Mouse (Mus musculus) CD4-positive, CD25-positive, alpha-beta regulatory T cell, adult 4 months (primary cell): ENCODE measurements around the gene Dab2. TPM values are rescaled to one million over a fixed set of nuclear protein-coding genes. Genes with fewer than 3 reads are reported as not detected.

Experiments
- ATAC-seq: one replicate; pipeline ENCODE4 v1.8.0; 2017
- polyA plus RNA-seq, 2 experiments: library from polyadenylated mRNA; unstranded; fragments of 100-300 nt; shearing (Covaris generic); gene quantifications; one replicate each; pipeline ENCODE4 v1.2.1; 2017

The Dab2 gene
- polyA plus RNA-seq, 2 experiments from 2014 or later: not detected

DNA sequence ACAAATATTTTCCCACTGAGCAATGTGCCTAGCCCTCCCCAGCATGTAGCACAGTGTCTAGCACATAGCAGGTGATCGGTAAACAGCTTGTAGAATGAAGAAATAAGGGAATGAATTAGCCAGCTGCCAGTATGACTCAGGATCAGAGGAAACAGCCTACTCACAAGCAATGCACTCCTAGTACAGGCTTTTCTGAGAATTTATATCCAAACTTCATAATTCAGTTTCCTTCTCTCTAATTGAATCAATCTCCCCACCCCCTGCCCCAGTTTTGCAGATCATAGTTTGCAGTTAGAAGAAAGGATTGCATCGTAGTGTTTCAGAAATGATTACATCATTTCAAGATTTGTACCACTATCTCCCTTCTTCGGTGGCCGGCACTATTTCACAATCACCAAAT lies 26.4 kb downstream of the Dab2 start:
- ATAC-seq: no peak

DNA sequence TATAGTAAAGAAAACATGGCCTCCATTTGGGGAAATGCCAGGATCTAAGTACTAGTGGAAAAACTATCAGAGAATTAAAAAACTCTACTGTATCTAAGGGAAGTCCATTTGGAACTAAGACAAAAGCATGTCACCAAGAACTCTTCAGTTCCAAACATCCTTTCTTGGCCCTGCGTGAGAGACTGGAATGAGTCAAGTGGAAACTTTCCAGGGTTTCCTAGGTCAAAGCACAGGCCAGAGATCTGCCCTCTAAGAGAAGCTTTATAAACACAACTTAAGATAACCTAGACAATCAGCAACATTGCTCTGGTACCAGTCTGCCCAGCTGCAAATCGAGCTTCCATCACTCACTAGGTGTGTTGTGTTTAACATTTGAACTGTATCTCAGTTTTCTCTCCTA lies 31.8 kb downstream of the Dab2 start:
- no peak for ATAC-seq

DNA sequence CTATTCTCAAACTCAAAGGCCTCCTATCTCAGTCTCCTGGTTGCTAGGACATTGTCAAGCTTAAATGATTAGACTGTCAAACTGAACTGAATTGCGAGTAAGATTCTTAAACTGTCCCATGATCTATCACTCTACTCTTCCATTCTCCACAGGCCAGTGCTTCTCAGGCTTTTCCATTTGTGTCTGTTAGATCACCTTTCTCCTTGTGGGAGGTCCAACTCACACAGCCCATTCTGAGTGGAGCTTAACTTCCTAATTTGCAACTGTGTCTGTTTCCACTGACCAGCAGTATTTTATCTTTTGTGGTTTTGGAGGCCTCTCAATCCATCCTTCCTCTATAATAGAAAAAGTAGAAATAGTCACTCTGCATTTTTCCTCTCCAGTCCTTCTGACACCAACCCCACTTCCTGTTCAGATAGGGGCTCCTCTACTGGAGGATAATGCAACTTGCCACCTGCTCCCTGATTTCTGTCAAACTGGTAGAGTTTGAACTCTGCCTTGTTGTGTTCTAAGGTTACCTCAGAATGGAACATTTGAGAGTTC lies 35.1 kb downstream of the Dab2 start:
- ATAC-seq: no peak

DNA sequence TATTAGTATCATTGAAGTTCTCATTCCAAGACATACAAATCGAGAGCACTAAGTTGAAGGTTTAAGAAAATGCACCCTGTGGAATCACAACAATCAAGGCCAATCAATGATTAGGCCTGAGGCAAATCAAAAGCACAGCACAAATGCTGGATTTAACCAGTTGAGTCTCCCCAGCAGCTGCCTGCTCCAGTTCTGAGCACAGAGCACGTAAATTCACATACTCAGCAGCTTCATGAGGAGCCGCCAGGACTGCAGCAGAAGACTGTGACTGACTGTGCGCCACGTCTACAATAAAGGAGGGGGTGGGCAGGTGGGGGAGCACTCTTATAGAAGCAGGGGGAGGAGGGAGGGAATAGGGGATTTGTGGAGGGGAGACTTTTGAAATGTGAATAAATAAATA lies 40.2 kb downstream of the Dab2 start:
- no peak for ATAC-seq

DNA sequence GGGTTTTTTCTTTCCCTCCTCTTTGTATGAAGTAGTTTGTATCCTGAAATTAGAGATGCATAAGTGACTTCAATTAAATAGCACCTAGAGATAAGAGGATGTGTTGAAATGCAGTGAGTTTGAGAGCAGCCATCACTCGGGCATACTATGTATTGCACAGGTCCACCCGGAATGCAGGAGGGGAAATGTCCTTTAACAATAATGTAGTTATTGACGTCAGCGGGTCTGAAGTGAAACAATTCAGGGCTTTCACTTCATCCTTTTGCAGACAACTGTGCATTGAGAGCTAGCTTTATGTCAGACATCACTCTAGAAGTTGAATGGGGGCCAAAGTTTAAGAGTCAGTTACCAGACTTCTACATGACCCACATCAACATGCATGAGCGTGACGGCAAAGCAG lies 40.8 kb downstream of the Dab2 start:
- ATAC-seq: no peak

DNA sequence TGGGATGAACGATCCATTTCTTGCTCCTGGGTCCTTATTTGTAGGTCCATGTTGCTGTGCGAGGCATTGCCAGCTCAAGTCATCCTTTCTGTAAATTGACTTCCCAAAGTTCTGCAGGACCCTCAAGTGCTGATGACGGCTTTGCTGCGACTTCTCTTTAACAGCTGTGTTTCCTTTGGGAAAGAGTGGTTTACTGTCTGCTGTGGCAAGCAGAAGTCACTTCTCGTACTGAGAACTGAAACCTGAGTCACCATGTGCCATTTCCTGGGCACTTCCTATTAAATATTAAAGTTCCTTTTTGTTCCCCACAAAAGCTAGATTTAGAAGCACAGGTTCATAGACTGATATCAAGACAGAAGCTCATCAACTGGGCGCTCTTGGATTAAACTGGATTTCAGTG lies 41.8 kb downstream of the Dab2 start:
- ATAC-seq: no peak

DNA sequence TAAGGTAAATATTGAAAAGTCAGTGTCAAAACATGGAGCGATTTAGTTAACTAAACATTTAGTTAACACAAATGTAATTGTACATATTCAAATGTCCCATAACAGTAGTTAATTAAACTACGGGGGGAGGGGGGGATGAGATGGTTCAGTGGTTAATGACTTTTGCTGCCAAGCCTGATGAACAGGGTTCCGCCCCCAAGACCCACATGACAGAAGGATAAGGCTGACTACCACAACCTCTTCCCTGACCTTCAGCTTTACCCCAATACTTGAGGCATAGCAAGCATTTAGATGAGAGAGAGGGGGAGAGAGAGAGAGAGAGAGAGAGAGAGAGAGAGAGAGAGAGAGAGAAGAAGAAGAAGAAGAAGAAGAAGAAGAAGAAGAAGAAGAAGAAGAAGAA lies 54.3 kb downstream of the Dab2 start:
- ATAC-seq: no peak

DNA sequence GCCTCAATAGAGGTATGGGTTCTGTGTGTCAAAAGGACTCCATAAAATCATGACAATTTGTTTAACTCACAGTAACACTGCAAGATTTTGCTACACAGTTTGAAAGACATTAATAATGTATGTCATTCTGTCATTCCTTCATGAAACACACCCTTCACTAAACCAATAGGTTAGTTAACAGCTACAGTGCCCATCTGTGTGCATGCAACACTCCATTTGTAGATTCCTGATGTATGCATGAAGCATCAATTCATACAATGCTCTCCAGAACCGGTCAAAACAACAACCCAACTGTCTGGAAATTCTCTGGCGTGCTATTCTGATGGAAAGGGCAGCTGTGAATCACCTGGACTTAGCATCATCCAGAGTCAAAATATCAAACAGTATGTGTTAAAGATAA lies 60.3 kb downstream of the Dab2 start:
- no peak for ATAC-seq

DNA sequence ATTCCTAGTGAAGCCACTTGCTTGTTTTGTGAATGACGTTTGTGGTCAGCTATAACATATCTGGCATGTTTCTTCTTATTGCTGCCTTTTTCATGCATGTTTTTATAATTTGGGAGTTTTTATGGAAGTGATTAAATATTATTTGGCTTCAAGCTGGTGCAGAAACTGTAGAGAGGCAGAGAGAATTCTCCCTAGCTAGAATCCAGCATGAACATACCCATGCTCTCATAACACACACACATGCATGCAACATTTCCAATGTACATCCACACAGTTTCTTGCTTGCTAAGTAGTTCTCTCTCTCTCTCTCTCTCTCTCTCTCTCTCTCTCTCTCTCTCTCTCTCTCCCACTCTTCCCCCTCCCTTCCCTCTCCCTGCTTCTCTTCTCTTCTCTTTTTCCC lies 70.4 kb downstream of the Dab2 start:
- ATAC-seq: no peak

DNA sequence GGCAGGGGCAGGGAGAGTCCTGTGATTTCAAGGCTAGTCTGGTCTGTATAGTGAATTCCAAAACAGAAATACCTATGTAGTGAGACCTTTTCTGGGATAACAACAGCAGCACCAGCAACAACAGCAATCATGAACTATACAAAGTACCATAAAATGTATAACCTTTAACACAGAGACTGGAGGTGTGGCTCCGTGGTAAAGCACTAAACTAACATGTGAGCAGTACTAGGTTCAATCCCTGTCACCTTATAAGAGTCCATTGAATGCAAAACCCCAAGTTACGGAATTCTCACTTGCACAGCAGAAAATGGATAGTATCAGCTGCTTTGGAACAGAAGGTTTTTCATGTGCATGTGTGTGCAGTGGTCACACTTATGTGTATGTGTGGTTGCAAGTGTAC lies 71.9 kb downstream of the Dab2 start:
- no peak for ATAC-seq

DNA sequence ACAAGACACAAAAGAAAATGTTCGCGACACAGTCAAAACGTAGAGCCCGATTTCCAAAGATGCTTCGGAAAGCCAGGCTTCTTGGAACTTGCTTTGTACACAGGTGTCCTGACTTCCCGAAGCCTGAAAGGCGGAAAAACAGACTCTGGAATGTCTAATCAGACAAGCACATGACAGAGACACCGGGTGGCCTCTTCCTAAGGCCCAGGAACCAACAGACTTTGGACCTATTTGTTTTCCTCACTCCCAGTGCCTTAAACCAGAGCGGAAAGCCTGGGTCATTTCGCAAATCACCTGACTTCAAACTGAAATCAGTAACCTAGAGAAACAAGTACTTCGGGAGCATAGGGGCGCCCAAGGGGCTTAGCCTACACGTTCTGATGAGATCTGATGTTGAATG lies 75.4 kb downstream of the Dab2 start:
- no peak for ATAC-seq

DNA sequence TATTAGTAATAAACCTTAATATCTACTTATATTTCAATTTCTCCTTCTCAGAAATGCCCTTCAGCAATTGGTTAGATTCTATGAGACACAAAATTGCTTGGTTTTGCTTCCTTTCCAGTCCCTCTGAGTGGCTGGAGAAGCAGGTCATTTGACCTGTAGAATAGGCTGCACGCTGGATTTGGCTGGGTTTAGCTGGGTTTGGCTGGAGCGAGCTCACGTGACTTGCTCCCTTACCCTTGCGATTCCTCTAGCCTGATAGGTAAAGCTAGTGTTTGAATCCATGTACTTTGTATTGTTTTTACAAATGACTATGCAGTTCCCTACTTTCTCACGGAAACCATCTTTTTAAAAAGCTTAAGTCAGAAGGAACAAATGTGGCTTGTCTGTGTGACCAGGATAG lies 76.4 kb downstream of the Dab2 start:
- ATAC-seq: no peak

DNA sequence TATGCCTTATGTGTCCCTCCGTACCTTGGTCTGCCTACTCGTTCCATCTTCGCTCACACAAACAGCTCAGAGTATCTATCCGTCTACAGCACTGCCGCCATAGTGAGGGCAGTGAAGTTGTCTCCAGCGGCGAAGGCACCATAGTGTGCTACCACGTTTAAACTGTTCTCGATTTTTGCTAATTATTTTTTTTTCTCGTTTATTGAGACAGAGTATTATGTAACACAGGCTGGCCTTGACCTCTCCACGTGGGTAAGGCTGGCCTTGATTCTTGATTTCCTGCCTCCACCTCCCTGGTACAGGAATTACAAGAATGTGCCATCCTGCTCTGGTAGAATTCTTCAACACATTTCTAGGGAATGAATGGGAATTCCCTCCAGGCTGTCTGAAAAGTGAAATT lies 77.2 kb downstream of the Dab2 start:
- ATAC-seq: no peak

DNA sequence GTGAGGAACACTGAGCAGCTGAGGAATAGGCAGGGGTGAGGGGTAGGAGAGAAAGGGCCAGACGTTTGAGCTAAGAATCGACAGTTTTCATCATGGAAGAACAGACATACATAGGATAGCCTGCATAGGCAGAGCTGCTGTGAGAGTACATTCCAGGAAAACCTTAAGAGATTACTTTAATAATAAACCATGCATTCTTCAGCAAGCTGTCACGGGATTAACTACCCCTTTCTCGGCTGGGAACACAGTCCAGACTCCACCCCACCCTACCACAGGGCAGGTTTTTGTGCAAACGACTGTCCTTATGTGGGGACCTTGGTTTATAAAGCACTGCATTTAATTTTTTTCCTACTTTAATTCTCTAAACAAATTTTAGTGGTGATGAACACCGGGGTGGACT lies 84.4 kb downstream of the Dab2 start:
- no peak for ATAC-seq

DNA sequence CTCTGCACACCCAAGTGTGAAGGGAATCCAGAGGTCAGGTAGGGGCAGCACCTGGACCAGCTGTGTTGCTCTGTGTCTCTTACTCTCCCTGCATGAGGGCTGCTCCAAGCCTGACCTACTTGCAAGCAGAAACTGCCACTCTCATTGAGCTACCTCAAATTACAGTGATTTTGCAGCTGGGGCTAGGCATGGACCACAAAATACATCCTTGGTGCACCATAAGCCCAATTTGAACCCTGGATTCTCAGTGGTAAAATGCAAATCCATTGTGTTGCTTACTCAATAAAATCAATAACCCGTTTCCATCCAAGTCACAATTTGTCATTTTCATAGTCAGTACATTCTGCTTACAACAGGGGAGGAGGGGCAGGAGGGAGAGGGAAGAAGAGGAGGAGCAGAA lies 85.7 kb downstream of the Dab2 start:
- ATAC-seq: no peak

DNA sequence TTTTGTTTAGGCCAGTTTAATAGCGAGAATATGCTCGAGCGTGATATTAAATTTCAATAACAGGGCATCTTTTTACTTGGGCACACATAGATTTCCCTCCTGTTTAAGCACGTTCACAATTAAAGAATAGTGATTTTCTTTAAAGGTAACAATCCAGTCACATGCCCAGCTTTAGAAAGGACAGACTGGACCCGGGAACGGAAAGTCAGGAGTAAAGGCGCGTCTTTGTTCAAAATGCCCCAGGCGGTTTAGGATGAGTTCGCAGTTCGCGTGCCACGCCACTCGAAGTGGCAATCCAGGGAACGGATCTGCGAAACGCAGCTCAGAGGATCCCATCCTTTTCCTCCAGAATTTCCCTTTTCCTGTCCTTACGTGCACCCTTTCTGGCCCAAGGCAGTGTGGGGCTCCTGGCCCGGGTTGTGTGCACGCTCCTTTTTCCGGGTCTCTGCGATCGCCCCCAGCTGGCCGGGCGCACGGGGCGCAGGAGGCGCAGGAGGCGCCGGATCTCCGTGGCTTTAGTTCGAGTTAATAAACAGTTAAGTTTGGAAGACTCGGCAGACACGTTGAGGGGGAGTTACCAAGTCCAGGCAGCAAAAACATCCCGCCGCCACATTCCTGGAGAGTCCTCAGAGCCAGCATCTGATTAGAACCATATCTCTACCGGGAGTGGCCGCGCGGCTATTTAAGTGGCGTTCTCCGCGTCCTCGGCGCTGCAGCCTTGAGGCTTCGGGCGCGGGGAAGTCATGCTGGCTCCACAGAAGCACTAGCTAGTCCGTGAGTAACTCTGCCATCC lies 86.8 kb downstream of the Dab2 start:
- no peak for ATAC-seq

DNA sequence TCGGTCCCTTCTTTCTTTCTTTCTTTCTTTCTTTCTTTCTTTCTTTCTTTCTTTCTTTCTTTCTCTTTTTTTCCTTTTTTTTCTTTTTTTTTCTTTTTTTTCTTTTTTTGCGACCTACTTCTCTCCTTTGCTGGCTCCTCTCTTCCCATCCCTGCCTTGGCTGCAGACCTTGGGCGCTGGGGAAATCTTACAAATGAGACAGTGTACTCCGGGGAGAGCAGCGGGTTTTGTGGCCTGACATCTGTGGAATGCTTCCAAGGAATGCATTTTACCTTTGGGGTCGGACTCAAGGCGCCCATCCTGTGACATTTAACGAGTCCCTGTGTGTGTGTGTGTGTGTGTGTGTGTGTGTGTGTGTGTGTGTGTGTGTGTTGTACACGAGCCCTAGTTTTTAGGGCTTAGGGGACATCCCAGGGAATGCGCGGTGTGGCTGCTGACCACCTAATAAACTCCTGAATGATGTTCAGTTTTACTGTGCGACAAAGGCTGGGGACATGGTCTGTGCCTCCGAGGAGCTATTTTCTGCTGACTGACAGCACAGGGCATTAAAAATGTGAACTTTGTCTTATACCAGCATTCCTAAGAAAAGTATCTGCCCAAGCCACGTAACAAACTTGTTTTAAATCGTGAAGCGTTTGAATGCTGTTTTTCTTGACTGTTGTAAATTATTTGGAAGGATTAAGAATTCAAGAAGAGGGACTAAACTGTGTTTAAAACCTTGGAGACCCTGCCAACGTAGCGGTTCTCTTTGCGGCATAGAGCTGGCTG lies 87.6 kb downstream of the Dab2 start:
- no peak for ATAC-seq

DNA sequence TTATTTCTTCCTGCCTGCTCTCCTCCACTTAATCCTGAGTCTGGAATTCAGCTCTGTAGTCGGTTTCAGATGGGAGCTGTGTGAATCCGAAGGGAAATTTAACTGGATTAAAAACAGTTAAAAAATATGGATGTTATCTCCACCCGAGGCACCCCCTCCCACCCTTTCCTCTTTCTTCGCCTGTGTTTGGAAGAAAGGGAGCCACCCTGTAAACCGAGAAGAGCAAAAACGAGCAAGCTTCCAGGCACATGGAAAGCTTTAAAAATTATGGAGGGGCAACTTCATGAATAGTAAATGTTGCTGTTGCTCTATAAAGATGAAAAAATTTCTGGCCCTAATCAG lies 88.1 kb downstream of the Dab2 start:
- no peak for ATAC-seq

DNA sequence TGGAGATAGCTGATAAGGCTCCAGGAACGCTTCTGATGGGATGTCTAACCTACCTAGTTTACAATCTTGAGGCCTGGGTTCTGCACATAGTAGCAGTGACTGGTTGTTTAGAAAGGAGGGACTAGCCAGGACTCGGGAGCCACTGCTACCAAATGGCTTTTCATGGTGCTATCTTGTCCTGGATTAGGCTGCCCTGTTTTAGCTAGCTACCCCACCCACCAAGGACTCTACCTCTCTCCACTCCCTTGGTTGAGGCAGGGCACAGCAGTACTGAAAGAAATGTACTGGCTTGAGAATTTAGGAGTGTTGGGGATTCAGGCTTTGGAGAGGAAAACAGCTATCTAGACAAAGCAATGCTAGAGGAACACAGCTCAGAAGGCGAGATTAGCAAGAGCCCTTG lies 88.6 kb downstream of the Dab2 start:
- no peak for ATAC-seq

DNA sequence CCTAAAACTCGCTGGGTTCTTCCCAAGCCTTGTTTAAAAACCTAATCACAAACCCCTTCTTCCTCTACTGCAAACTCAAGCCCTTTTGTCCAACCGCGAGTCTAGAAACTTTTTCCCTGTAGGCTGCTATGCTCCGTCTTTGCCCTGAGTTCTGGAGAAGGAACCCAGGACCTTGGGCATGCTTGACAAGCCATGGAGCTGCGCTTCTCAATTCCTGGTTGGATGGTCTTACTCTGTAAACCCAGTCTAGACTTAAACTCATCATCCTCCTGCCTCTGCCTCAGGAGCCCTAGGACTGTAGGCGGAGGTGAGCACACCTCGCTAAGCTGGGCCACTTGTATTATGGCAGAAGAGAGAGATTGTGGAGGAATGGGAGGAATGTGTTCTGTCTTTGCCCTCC lies 89.0 kb downstream of the Dab2 start:
- no peak for ATAC-seq

DNA sequence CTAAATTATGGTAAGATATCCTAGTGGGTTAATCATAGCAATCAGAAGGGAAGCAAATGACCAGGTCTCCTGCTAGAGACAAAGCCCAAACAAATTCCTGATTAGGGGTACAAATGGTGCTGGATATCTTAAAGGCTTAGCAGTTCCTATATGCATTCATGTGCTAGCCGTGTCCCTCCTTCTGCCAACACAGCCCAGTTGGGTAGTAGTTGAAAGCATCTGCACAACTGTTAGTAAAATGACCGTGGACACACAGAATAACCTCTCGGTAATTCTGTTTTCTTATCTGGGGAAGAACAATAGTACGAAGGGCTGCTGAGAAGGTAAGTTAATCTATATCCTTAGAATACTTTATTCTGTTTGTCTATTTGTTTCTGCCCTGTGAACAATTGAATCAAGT lies 90.5 kb downstream of the Dab2 start:
- no peak for ATAC-seq

DNA sequence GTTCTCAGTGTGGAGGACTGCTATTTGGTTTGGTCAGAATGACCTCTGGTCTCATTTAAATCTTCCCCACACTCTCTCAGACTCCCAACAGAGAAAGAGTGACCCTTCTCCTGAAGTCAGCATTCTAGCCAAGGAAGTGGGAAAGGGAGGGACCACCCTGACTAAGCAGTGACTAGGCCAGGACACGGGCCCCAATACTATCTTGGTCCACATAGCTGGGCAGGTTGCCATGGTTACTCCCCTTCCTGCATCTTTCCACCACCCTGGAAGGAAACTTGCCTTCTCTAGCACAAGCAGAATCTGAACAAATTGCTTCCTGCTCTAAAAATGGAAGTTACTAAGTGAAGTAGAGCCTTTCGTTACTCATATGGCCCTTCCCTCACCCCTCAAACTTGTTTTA lies 91.1 kb downstream of the Dab2 start:
- no peak for ATAC-seq

DNA sequence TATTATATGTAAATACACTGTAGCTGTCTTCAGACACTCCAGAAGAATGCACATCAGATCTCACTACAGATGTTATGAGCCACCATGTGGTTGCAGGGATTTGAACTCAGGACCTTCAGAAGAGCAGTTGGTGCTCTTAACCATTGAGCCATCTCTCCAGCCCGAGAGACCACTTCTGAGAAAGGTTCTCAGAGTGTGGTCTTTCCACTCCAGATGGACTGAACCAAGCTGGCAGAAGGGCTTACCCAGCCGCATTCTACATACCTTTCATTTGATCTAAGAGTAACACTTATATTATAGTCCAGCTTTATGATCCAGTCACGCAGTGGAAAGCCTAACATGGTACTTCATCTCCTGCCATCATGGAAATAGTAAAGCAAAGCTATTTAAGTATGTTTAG lies 92.3 kb downstream of the Dab2 start:
- no peak for ATAC-seq

DNA sequence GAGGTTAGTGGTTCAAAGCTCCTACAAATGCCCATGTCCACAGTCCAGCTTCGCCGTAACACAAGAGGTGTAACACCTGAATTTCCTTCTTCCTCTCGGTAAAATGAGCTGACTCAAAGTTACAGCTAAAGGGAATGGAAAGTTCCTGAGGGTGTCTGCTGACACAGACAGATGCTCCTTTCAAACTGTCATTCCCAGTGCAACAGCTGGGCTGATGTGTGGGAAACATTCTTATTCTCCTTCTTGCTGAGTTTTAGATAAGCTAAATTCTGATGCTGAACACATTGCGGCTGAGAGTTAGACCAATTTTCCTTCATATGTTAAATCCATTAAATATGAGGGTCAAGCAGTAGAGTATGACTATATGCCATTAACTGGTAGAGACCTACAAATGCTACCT lies 94.0 kb downstream of the Dab2 start:
- ATAC-seq: no peak
